ENCODE assay signal across 13 mouse cellular contexts in genomic region chr7:72737792-72738191, GRCm38 (mm10).
DNase-seq lines count a peak whose midpoint lies in the region; ATAC-seq and TF ChIP-seq lines count a peak whose summit lies in the region.
"Had no signal": no experiment of that assay in that cellular context is flagged by ENCODE, and none has a peak within 500 bp of the region (broad histone marks: within the 10 kb centered on the region; RNA-seq: fewer than 3 reads in every experiment).

No protein-coding gene starts in this region.

- WGBS in forebrain, embryonic 13.5 days, result 49% methylated on average over 8 of the region's 8 CpGs
- WGBS in forebrain, postnatal 0 days, result 49% methylated on average over 8 of the region's 8 CpGs
- WGBS in hindbrain, embryonic 12.5 days, result 37% methylated on average over 8 of the region's 8 CpGs
- 36% methylated on average over 8 of the region's 8 CpGs for WGBS in midbrain, embryonic 12.5 days

- H3K9me3 ChIP-seq in forebrain, embryonic 13.5 days (replicated peaks), result no peaks in the 10 kb centered on the region
- H3K9me3 ChIP-seq in forebrain, postnatal 0 days (ENCODE audit: low read length), result no peaks in the 10 kb centered on the region
- H3K9me3 ChIP-seq in hindbrain, embryonic 12.5 days (replicated peaks), result no peaks in the 10 kb centered on the region
- no peaks in the 10 kb centered on the region for H3K9me3 ChIP-seq in midbrain, embryonic 12.5 days

- TF ChIP-seq CTCF in forebrain, postnatal 0 days (IDR thresholded peaks at IDR 0.05; ENCODE audit: low read depth), result no peak

- H3K27me3 ChIP-seq in forebrain, embryonic 13.5 days, result no peaks in the 10 kb centered on the region
- H3K27me3 ChIP-seq in forebrain, postnatal 0 days (ENCODE audit: insufficient read depth, low read length), result no peaks in the 10 kb centered on the region
- no peaks in the 10 kb centered on the region for H3K27me3 ChIP-seq in hindbrain, embryonic 12.5 days
- H3K27me3 ChIP-seq in midbrain, embryonic 12.5 days, result peaks cover 25% of the 10 kb centered on the region

- peaks cover 15% of the 10 kb centered on the region for H3K4me1 ChIP-seq in forebrain, embryonic 13.5 days
- H3K4me1 ChIP-seq in forebrain, postnatal 0 days (ENCODE audit: insufficient read depth), result peaks cover 9% of the 10 kb centered on the region; the same call in 1 of the 2 replicates
- peaks cover 17% of the 10 kb centered on the region for H3K4me1 ChIP-seq in hindbrain, embryonic 12.5 days
- H3K4me1 ChIP-seq in midbrain, embryonic 12.5 days, result peaks cover 16% of the 10 kb centered on the region

- DNase-seq in forebrain, postnatal 0 days, result no peak
- DNase-seq in retina, embryonic 14.5 days (ENCODE audit: low spot score), result peak; percentile 58
- DNase-seq in cerebellum, adult 9-10 months, result no peak
- DNase-seq in B cell, adult 2 months, result no peak
- no peak for DNase-seq in gastrocnemius, postnatal 10 days
- DNase-seq: cerebellum, postnatal 36 days; gastrocnemius, postnatal 14 days; kidney, postnatal 14 days; spleen, adult 18-20 months; thymus, adult 18-20 months had no signal

- no peak overlapping the region for H3K4me3 ChIP-seq in forebrain, embryonic 13.5 days
- H3K4me3 ChIP-seq in forebrain, postnatal 0 days (ENCODE audit: low read depth, low read length), result no peak overlapping the region
- H3K4me3 ChIP-seq in hindbrain, embryonic 12.5 days, result no peak overlapping the region
- no peak overlapping the region for H3K4me3 ChIP-seq in midbrain, embryonic 12.5 days

- peak; percentile 55; the same call in 1 of the 2 replicates for ATAC-seq in forebrain, embryonic 13.5 days
- ATAC-seq in forebrain, postnatal 0 days, result no peak
- peak; percentile 74 for ATAC-seq in hindbrain, embryonic 12.5 days (ENCODE audit: low FRiP score)
- ATAC-seq in midbrain, embryonic 12.5 days (ENCODE audit: low FRiP score, low read depth), result peak; percentile 93

- peak overlapping the region; percentile 48 for H3K27ac ChIP-seq in forebrain, embryonic 13.5 days
- no peak overlapping the region for H3K27ac ChIP-seq in forebrain, postnatal 0 days (ENCODE audit: low read depth, low read length)
- H3K27ac ChIP-seq in hindbrain, embryonic 12.5 days, result peak overlapping the region; percentile 73
- H3K27ac ChIP-seq in midbrain, embryonic 12.5 days (replicated peaks), result peak overlapping the region; percentile 67

- H3K9ac ChIP-seq in forebrain, embryonic 13.5 days, result no peak overlapping the region
- H3K9ac ChIP-seq in forebrain, postnatal 0 days, result no peak overlapping the region
- H3K9ac ChIP-seq in hindbrain, embryonic 12.5 days, result no peak overlapping the region
- H3K9ac ChIP-seq in midbrain, embryonic 12.5 days (replicated peaks), result no peak overlapping the region

- H3K36me3 ChIP-seq in forebrain, embryonic 13.5 days (ENCODE audit: poor library complexity, severe bottlenecking), result no peaks in the 10 kb centered on the region
- H3K36me3 ChIP-seq in forebrain, postnatal 0 days (ENCODE audit: insufficient read depth), result no peaks in the 10 kb centered on the region
- H3K36me3 ChIP-seq in hindbrain, embryonic 12.5 days, result no peaks in the 10 kb centered on the region
- H3K36me3 ChIP-seq in midbrain, embryonic 12.5 days, result no peaks in the 10 kb centered on the region

- H3K4me2 ChIP-seq in forebrain, embryonic 13.5 days, result no peak overlapping the region
- no peak overlapping the region for H3K4me2 ChIP-seq in forebrain, postnatal 0 days (ENCODE audit: low read depth)
- H3K4me2 ChIP-seq in hindbrain, embryonic 12.5 days (replicated peaks), result no peak overlapping the region
- no peak overlapping the region; the same call in 1 of the 2 replicates for H3K4me2 ChIP-seq in midbrain, embryonic 12.5 days (replicated peaks)
